Mouse (Mus musculus) T-cell, adult 2 months (primary cell): ENCODE results near the gene Ccng2.

Experiments
- DNase-seq: peaks from one replicate; pipeline ENCODE4 v3.0.0; 2022; ENCODE audit warnings: low spot score

Ccng2 gene

GRCm38 (mm10) chr5:93266883-93267704 is at the start of gene Ccng2:
Gene Ccng2 (plus strand): TSS chr5:93267257.
- peak; percentile 97 for DNase-seq

- DNase-seq: no peak
Observed at GRCm38 (mm10) chr5:93218375-93218774, 48.7 kb upstream of the Ccng2 start.

- DNase-seq: no peak
Observed at GRCm38 (mm10) chr5:93221661-93222060, 45.4 kb upstream of the Ccng2 start.

- DNase-seq: no peak
Observed at GRCm38 (mm10) chr5:93224549-93224948, 42.5 kb upstream of the Ccng2 start.

GRCm38 (mm10) chr5:93227157-93227556 is 39.9 kb upstream of the Ccng2 start:
- no peak for DNase-seq

- DNase-seq: no peak
Observed at GRCm38 (mm10) chr5:93229527-93229926, 37.5 kb upstream of the Ccng2 start.

- no peak for DNase-seq
Observed at GRCm38 (mm10) chr5:93231721-93232120, 35.3 kb upstream of the Ccng2 start.

- DNase-seq: no peak
Observed at GRCm38 (mm10) chr5:93232838-93233237, 34.2 kb upstream of the Ccng2 start.

GRCm38 (mm10) chr5:93234130-93234529 is 32.9 kb upstream of the Ccng2 start:
- no peak for DNase-seq

GRCm38 (mm10) chr5:93234605-93235004 is 32.5 kb upstream of the Ccng2 start:
- no peak for DNase-seq

- DNase-seq: no peak
Observed at GRCm38 (mm10) chr5:93235888-93236287, 31.2 kb upstream of the Ccng2 start.

- DNase-seq: no peak
Observed at GRCm38 (mm10) chr5:93236541-93236940, 30.5 kb upstream of the Ccng2 start.

- peak; percentile 66 for DNase-seq
Observed at GRCm38 (mm10) chr5:93239590-93240544, 27.2 kb upstream of the Ccng2 start.

- no peak for DNase-seq
Observed at GRCm38 (mm10) chr5:93245280-93245679, 21.8 kb upstream of the Ccng2 start.

- no peak for DNase-seq
Observed at GRCm38 (mm10) chr5:93249940-93250578, 17.0 kb upstream of the Ccng2 start.

- DNase-seq: no peak
Observed at GRCm38 (mm10) chr5:93251001-93251760, 15.9 kb upstream of the Ccng2 start.

- DNase-seq: no peak
Observed at GRCm38 (mm10) chr5:93255759-93256265, 11.2 kb upstream of the Ccng2 start.

GRCm38 (mm10) chr5:93256820-93257405 is 10.1 kb upstream of the Ccng2 start:
- no peak for DNase-seq

- no peak for DNase-seq
Observed at GRCm38 (mm10) chr5:93259349-93259748, 7.7 kb upstream of the Ccng2 start.

- no peak for DNase-seq
Observed at GRCm38 (mm10) chr5:93260983-93261382, 6.1 kb upstream of the Ccng2 start.

GRCm38 (mm10) chr5:93262751-93263150 is 4.3 kb upstream of the Ccng2 start:
- no peak for DNase-seq
